Mouse (Mus musculus): Measurements from ENCODE around the gene Ctse. TPM values are rescaled to one million over a fixed set of nuclear protein-coding genes. Genes with fewer than 3 reads are reported as not detected.

The Ctse gene
- total and polyA plus RNA-seq, 2 experiments from 2014 or later, result 0.09 to 0.11 TPM

DNA sequence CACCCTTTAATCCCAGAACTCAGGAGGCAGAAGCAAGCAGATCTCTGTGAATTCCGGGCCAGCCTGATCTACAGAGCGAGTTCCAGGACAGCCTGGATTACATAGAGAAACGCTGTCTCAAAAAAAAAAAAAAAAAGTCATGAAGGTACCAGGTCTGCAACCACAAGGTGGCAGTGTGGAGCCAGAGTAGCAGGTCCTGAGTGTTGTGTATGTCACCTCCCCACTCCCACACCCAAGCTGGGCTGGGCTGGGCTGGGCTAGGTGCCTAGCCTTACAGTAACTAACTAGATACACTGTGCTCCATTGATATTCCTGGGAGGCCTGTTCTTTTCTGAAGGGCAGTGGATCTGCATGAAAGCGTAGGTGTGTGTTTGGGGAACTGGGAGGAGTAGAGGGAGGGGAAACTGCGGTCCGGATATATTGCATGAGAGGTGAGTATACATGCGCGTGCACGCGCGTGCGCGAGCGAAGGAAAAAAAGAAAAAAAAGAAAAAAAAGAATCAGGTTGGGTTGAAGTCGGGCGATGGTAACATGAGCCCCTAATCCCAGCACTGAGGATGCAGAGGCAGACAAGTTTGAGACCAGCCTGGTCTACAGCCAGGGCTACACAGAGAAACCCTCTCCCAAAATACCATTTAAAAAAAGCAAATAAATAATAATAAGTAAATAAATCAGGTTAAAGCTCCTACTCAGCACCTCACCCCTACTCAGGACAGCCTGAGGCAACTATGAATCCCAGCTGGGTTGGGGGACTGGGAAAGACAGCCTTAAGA lies 24.6 kb upstream of the Ctse start:
- peak; percentile 68 for TF ChIP-seq CTCF (IDR thresholded peaks at IDR 0.05)
- Histone ChIP-seq H3K4me3 (ENCODE audit: low read depth, low read length) (no peak overlapping the region), H3K27me3 (ENCODE audit: insufficient read depth, low read length) (no peaks in the 10 kb centered on the region), H3K9me3 (ENCODE audit: low read length) (no peaks in the 10 kb centered on the region), H3K36me3 (ENCODE audit: insufficient read depth, low read length) (no peaks in the 10 kb centered on the region), H3K4me2 (ENCODE audit: low read depth, low read length, poor library complexity, severe bottlenecking) (no peak overlapping the region), H3K27ac (ENCODE audit: low read depth, low read length) (no peak overlapping the region), H3K4me1 (ENCODE audit: insufficient read depth, low read length) (no peaks in the 10 kb centered on the region), H3K9ac (replicated peaks; ENCODE audit: low read length, poor library complexity, severe bottlenecking) (no peak overlapping the region)
- 84% methylated on average over 16 of the region's 16 CpGs for WGBS
- ATAC-seq (ENCODE audit: low FRiP score), result no peak
- peak; percentile 61 for DNase-seq (ENCODE audit: low spot score)

DNA sequence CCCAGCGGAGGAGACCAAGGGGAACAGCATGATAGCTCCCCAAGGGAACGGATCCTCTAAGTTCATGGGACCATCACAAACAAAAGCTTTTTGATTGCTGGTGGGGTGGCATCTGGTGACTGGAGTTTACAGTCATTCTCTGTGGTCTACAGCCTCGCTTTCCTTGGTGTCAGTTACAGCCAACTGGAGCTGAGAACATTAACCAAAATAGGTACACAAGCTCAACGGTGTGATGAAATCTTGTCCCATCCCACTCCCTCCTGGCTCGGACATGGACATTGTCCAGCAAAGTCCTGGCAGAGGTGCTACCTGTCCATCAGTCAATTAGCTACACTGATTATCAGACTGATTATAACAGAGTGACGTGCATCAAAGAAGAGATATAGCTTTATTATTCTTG lies 23.5 kb upstream of the Ctse start:
- ATAC-seq (ENCODE audit: low FRiP score), result no peak
- Histone ChIP-seq H3K9ac (replicated peaks; ENCODE audit: low read length, poor library complexity, severe bottlenecking) (no peak overlapping the region), H3K4me2 (ENCODE audit: low read depth, low read length, poor library complexity, severe bottlenecking) (no peak overlapping the region), H3K27me3 (ENCODE audit: insufficient read depth, low read length) (no peaks in the 10 kb centered on the region), H3K9me3 (ENCODE audit: low read length) (0 out of 2 replicates have a peak, but pooled peaks cover 3% of the 10 kb centered on the region), H3K27ac (ENCODE audit: low read depth, low read length) (no peak overlapping the region), H3K36me3 (ENCODE audit: insufficient read depth, low read length) (no peaks in the 10 kb centered on the region), H3K4me1 (ENCODE audit: insufficient read depth, low read length) (no peaks in the 10 kb centered on the region), H3K4me3 (ENCODE audit: low read depth, low read length) (no peak overlapping the region)
- WGBS, result 90% methylated on average over 6 of the region's 6 CpGs
- no peak for TF ChIP-seq CTCF (IDR thresholded peaks at IDR 0.05)
- no peak for DNase-seq (ENCODE audit: low spot score)

DNA sequence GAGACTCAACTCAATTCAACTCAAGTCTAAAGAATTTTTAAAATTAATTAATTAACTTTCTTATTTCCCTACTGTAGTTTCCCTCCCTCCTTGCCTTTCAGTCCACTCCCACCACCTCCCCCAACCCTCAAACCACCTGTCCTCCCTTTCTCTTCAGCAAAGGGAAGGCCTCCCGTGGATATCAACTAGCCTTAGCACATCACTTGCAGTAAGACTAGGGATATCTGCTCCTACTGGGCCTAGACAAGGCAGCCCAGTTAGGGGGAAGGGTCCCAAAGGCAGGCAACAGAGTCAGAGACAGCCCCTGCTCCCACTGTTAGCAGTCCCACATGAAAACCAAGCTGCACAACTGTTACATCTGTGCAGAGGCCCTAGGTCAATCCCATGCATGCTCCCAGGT lies 22.0 kb upstream of the Ctse start:
- ATAC-seq (ENCODE audit: low FRiP score), result no peak
- no peaks in the 10 kb centered on the region for H3K4me1 ChIP-seq (ENCODE audit: insufficient read depth, low read length)
- no peaks in the 10 kb centered on the region for H3K27me3 ChIP-seq (ENCODE audit: insufficient read depth, low read length)
- no peak overlapping the region for H3K27ac ChIP-seq (ENCODE audit: low read depth, low read length)
- H3K4me3 ChIP-seq (ENCODE audit: low read depth, low read length), result no peak overlapping the region
- H3K9me3 ChIP-seq (ENCODE audit: low read length), result 0 out of 2 replicates have a peak, but pooled peaks cover 6% of the 10 kb centered on the region
- no peak overlapping the region for H3K9ac ChIP-seq (replicated peaks; ENCODE audit: low read length, poor library complexity, severe bottlenecking)
- H3K4me2 ChIP-seq (ENCODE audit: low read depth, low read length, poor library complexity, severe bottlenecking), result no peak overlapping the region
- WGBS, result 75% methylated on average over 1 of the region's 1 CpGs
- no peaks in the 10 kb centered on the region for H3K36me3 ChIP-seq (ENCODE audit: insufficient read depth, low read length)
- no peak for DNase-seq (ENCODE audit: low spot score)
- TF ChIP-seq CTCF (IDR thresholded peaks at IDR 0.05), result no peak

DNA sequence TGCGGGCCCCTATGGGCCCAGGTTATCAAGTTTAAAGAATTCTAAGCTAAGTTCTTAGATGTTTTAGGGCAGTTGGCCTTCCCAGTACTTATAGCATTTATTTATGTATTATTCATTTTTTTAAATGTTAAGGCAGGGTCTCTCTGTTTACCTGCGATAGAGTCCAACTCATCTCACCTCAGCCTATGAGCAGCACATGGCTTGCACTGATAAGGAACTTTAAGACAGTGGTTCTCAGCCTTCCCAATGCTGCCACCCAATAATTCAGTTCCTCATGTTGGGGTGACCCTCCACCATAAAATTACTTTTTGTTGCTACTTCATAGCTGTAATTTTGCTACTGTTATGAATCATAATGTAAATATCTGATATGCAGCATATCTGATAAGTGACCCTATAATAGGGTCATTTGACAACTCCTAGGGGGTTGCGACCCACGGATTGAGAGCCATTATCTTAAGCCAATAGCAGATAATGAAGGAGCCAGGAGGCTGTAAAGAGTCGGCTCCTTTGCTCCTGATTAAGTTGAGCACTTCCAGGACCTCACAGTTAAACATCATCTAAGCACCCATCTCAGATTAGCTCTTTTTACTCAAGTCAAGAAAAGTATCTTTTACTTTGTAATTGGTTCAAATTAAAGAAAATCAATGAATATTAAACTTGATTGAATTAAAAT lies 21.4 kb upstream of the Ctse start:
- 79% methylated on average over 5 of the region's 5 CpGs for WGBS
- DNase-seq (ENCODE audit: low spot score), result no peak
- ATAC-seq (ENCODE audit: low FRiP score), result no peak

DNA sequence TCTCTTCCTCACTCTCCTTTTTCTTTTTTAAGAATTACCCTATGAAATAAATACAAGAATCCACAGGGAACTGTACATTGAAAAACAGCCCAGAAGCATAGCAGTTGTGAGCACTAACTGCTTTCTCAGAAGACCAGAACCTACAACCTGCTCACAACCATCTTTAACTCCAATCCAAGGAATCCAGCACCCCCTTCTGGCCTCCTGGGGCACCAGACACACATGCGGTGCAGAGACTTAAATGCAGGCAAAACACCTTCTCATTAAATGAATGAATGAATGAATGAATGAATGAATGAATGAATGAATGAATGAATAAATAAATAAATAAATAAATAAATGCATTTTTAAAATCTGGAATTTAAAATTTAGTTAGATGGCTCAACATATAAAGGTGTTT lies 19.5 kb upstream of the Ctse start:
- DNase-seq (ENCODE audit: low spot score) (no peak), ATAC-seq (ENCODE audit: low FRiP score) (no peak)
- Histone ChIP-seq H3K9me3 (ENCODE audit: low read length) (0 out of 2 replicates have a peak, but pooled peaks cover 6% of the 10 kb centered on the region), H3K27ac (ENCODE audit: low read depth, low read length) (no peak overlapping the region), H3K4me2 (ENCODE audit: low read depth, low read length, poor library complexity, severe bottlenecking) (no peak overlapping the region), H3K36me3 (ENCODE audit: insufficient read depth, low read length) (no peaks in the 10 kb centered on the region), H3K4me1 (ENCODE audit: insufficient read depth, low read length) (no peaks in the 10 kb centered on the region), H3K27me3 (ENCODE audit: insufficient read depth, low read length) (no peaks in the 10 kb centered on the region), H3K4me3 (ENCODE audit: low read depth, low read length) (no peak overlapping the region), H3K9ac (replicated peaks; ENCODE audit: low read length, poor library complexity, severe bottlenecking) (no peak overlapping the region)
- 90% methylated on average over 1 of the region's 1 CpGs for WGBS
- peak; percentile 23 for TF ChIP-seq CTCF (IDR thresholded peaks at IDR 0.05)

More for the DNA sequence above, 21.4 kb upstream of the Ctse start:
- 0 out of 2 replicates have a peak, but pooled peaks cover 6% of the 10 kb centered on the region for H3K9me3 ChIP-seq (ENCODE audit: low read length)
- no peaks in the 10 kb centered on the region for H3K36me3 ChIP-seq (ENCODE audit: insufficient read depth, low read length)
- no peaks in the 10 kb centered on the region for H3K27me3 ChIP-seq (ENCODE audit: insufficient read depth, low read length)
- H3K4me3 ChIP-seq (ENCODE audit: low read depth, low read length), result no peak overlapping the region
- no peak overlapping the region for H3K27ac ChIP-seq (ENCODE audit: low read depth, low read length)
- no peak overlapping the region for H3K4me2 ChIP-seq (ENCODE audit: low read depth, low read length, poor library complexity, severe bottlenecking)
- H3K9ac ChIP-seq (replicated peaks; ENCODE audit: low read length, poor library complexity, severe bottlenecking), result no peak overlapping the region
- no peak for TF ChIP-seq CTCF (IDR thresholded peaks at IDR 0.05)
- no peaks in the 10 kb centered on the region for H3K4me1 ChIP-seq (ENCODE audit: insufficient read depth, low read length)

DNA sequence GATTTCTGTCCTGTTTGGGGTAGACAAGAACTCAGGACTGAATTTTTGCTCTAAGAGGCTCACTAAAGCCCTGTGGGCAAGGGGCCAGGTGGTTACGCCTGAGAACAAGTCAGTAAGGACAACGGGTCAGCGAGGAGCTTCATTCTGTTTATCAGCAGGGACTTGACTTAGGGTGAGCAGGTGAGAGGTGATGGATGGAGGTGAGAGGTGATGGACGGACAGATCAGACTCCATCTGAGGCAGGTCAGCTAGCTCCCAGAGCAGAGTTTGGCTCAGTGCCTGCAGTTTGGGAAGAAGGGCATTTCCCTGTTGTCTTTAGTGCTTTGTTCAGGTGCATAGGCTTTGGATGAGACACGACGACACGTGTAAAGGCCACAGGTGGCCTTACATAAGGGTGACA lies 18.8 kb upstream of the Ctse start:
- no peak for TF ChIP-seq CTCF (IDR thresholded peaks at IDR 0.05)
- H3K9ac ChIP-seq (replicated peaks; ENCODE audit: low read length, poor library complexity, severe bottlenecking), result no peak overlapping the region
- DNase-seq (ENCODE audit: low spot score) (no peak), ATAC-seq (ENCODE audit: low FRiP score) (no peak)
- H3K27me3 ChIP-seq (ENCODE audit: insufficient read depth, low read length), result no peaks in the 10 kb centered on the region
- WGBS, result 93% methylated on average over 7 of the region's 7 CpGs
- H3K4me2 ChIP-seq (ENCODE audit: low read depth, low read length, poor library complexity, severe bottlenecking), result no peak overlapping the region
- no peak overlapping the region for H3K4me3 ChIP-seq (ENCODE audit: low read depth, low read length)
- no peaks in the 10 kb centered on the region for H3K36me3 ChIP-seq (ENCODE audit: insufficient read depth, low read length)
- no peak overlapping the region for H3K27ac ChIP-seq (ENCODE audit: low read depth, low read length)
- H3K4me1 ChIP-seq (ENCODE audit: insufficient read depth, low read length), result no peaks in the 10 kb centered on the region
- 0 out of 2 replicates have a peak, but pooled peaks cover 6% of the 10 kb centered on the region for H3K9me3 ChIP-seq (ENCODE audit: low read length)
